Mouse (Mus musculus): ENCODE data around the gene Arhgef25. TPM values are rescaled to one million over a fixed set of nuclear protein-coding genes. Genes with fewer than 3 reads are reported as not detected.

The Arhgef25 gene
- polyA plus RNA-seq, 1 experiment = 31.8 TPM

DNA sequence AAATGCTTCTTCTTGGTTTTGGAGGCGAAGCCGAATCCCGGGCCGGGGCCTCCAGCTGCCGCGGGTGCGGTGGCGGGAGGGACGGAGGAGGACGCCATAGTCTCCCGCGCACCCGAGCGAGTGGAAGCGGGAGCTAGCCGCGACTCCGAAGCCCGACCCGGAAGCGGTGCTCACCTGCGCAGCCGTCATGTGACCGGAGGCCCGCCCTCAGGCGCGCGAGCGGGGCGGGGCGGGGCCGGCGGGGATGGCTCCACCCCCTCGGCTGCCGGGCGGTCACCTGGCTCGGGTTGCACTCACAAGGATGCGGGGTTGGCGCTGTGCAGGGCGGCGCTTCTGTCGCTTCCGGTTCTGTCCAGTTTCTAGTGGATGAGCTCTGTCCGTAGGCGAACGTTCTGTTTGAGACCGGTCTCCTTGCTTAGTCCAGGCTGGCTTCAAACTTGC lies 21.6 kb upstream of the Arhgef25 start, which contains the start of gene Pip4k2c:
Pip4k2c (minus strand) TSS at position 172 of the 441 bp plus-strand sequence.
- peak; percentile 90 for TF ChIP-seq USF1 (IDR thresholded peaks at IDR 0.05; ENCODE audit: low read depth)
- TF ChIP-seq MAX (IDR thresholded peaks at IDR 0.05) = no peak
- H3ac ChIP-seq (ENCODE audit: control insufficient read depth, insufficient read length, low read depth) = peak within 1 kb of the TSS; percentile 59
- peak within 1 kb of the TSS; percentile 84 for H3K4me3 ChIP-seq (ENCODE audit: insufficient read depth, poor library complexity, severe bottlenecking)
- peaks cover 25% of the 10 kb centered on the region for H3K79me2 ChIP-seq (ENCODE audit: control insufficient read depth, insufficient read depth)
- peaks cover 18% of the 10 kb centered on the region for H3K36me3 ChIP-seq (ENCODE audit: control insufficient read depth, insufficient read depth)
- no peaks in the 10 kb centered on the region for H3K27me3 ChIP-seq (ENCODE audit: control insufficient read depth, insufficient read depth, insufficient read length)
- H3K79me3 ChIP-seq (ENCODE audit: low read depth) = peaks cover 2% of the 10 kb centered on the region

DNA sequence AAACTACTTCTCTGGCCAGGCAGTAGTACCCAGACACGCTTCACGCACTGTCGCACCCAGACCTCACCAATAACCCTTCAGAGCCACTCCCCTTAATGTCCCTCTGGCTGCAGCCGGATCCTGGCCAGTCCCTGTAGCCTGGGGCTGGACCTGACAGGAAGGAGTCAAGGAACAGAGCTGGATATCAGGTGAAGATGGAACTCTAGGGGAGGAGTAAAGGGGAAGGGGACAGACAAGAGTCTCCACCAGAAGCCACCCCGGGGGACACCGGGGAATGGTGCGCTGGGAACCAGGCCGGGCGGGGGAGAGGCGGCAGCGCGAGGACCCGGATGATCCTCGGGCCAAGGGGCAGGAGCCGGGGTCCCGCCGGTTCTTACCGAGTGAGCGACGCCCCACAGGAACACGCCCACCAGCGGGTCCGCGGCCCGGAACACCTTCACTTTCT lies 21.1 kb upstream of the Arhgef25 start:
- H3K4me3 ChIP-seq (ENCODE audit: insufficient read depth, poor library complexity, severe bottlenecking) = peak overlapping the region; percentile 84
- TF ChIP-seq USF1 (IDR thresholded peaks at IDR 0.05; ENCODE audit: low read depth) = no peak
- TF ChIP-seq MYOD1 (IDR thresholded peaks at IDR 0.05; ENCODE audit: control insufficient read depth, insufficient read length, low read depth) = no peak
- TF ChIP-seq CEBPB (IDR thresholded peaks at IDR 0.05; ENCODE audit: low read depth) = no peak
- TF ChIP-seq CTCF (IDR thresholded peaks at IDR 0.05; ENCODE audit: control insufficient read depth, insufficient read depth, insufficient read length) = no peak
- TF ChIP-seq MYOG (IDR thresholded peaks at IDR 0.05; ENCODE audit: control insufficient read depth, extremely low read depth, insufficient read length) = no peak
- no peak for TF ChIP-seq FOSL1 (IDR thresholded peaks at IDR 0.05; ENCODE audit: insufficient read depth, low read length, poor library complexity, severe bottlenecking)
- TF ChIP-seq MAX (IDR thresholded peaks at IDR 0.05) = no peak
- H3K36me3 ChIP-seq (ENCODE audit: control insufficient read depth, insufficient read depth) = peaks cover 23% of the 10 kb centered on the region
- H3K27me3 ChIP-seq (ENCODE audit: control insufficient read depth, insufficient read depth, insufficient read length) = no peaks in the 10 kb centered on the region
- H3K79me3 ChIP-seq (ENCODE audit: low read depth) = peaks cover 2% of the 10 kb centered on the region
- peaks cover 25% of the 10 kb centered on the region for H3K79me2 ChIP-seq (ENCODE audit: control insufficient read depth, insufficient read depth)
- H3ac ChIP-seq (ENCODE audit: control insufficient read depth, insufficient read length, low read depth) = peak overlapping the region; percentile 59

DNA sequence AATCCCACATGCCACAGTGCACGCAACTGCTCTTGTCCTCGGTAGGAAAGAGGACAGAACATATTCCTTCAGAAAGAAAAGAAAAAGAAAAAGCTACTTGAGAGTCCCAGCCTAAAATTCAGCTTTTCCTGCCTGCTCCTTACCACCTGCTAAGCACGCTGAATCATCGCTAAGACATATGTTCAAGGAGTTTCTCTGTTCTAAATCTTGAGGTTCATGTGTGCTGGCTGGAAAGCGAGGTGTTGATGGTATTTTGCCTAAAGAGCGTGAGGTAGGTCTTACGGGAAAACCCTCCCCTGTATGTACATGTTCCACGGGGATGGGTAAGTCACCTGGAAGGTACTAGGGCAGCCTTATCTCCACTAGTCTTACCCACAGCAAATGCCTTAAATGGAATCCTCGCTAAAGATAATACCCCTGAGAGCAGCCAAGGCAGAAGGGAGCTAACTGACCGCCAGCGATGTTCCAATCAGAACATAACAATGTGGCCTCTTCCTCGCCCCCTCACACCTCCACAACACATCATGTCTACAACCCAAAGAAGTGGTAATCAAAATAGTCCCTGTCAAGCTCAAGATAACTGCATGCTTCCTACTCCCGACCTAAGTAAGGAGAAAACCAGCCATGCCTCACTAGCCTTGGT lies 20.2 kb upstream of the Arhgef25 start:
- Histone ChIP-seq H3K27me3 (ENCODE audit: control insufficient read depth, insufficient read depth, insufficient read length) (no peaks in the 10 kb centered on the region), H3K79me3 (ENCODE audit: low read depth) (peaks cover 2% of the 10 kb centered on the region), H3K79me2 (ENCODE audit: control insufficient read depth, insufficient read depth) (peaks cover 25% of the 10 kb centered on the region), H3ac (ENCODE audit: control insufficient read depth, insufficient read length, low read depth) (no peak overlapping the region), H3K36me3 (ENCODE audit: control insufficient read depth, insufficient read depth) (peaks cover 32% of the 10 kb centered on the region), H3K4me3 (ENCODE audit: insufficient read depth, poor library complexity, severe bottlenecking) (peak overlapping the region; percentile 84)
- TF ChIP-seq MAX (IDR thresholded peaks at IDR 0.05) (no peak), MYOG (IDR thresholded peaks at IDR 0.05; ENCODE audit: control insufficient read depth, extremely low read depth, insufficient read length) (no peak), CTCF (IDR thresholded peaks at IDR 0.05; ENCODE audit: control insufficient read depth, insufficient read depth, insufficient read length) (no peak), CEBPB (IDR thresholded peaks at IDR 0.05; ENCODE audit: low read depth) (no peak), MYOD1 (IDR thresholded peaks at IDR 0.05; ENCODE audit: control insufficient read depth, insufficient read length, low read depth) (no peak), USF1 (IDR thresholded peaks at IDR 0.05; ENCODE audit: low read depth) (no peak), FOSL1 (IDR thresholded peaks at IDR 0.05; ENCODE audit: insufficient read depth, low read length, poor library complexity, severe bottlenecking) (no peak)

DNA sequence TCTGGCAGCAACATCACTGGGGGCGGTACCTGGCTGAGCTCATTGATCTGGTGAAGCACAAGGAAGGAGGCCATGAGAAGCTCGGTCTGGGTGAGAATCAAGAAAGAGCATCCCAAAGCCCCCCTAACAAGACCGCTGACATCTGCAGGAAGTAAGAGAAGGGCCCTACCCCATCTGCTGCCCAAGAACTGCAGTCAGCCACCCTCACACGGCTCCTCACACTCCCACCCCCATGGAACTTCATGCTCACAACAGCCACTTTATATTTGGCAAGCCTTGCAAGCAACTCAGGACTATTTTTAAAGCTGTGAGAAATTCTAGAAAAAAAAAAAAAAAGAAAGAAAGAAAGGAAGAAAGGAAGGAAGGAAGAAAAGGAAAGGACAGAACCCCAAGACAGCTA lies 19.0 kb upstream of the Arhgef25 start:
- Histone ChIP-seq H3K4me3 (ENCODE audit: insufficient read depth, poor library complexity, severe bottlenecking) (no peak overlapping the region), H3K27me3 (ENCODE audit: control insufficient read depth, insufficient read depth, insufficient read length) (no peaks in the 10 kb centered on the region), H3K36me3 (ENCODE audit: control insufficient read depth, insufficient read depth) (peaks cover 40% of the 10 kb centered on the region), H3K79me3 (ENCODE audit: low read depth) (peaks cover 2% of the 10 kb centered on the region), H3K79me2 (ENCODE audit: control insufficient read depth, insufficient read depth) (peaks cover 25% of the 10 kb centered on the region), H3ac (ENCODE audit: control insufficient read depth, insufficient read length, low read depth) (no peak overlapping the region)
- no peak for TF ChIP-seq CEBPB (IDR thresholded peaks at IDR 0.05; ENCODE audit: low read depth)
- TF ChIP-seq MYOG (IDR thresholded peaks at IDR 0.05; ENCODE audit: control insufficient read depth, extremely low read depth, insufficient read length) = no peak
- TF ChIP-seq MAX (IDR thresholded peaks at IDR 0.05) = no peak
- TF ChIP-seq USF1 (IDR thresholded peaks at IDR 0.05; ENCODE audit: low read depth) = no peak
- TF ChIP-seq CTCF (IDR thresholded peaks at IDR 0.05; ENCODE audit: control insufficient read depth, insufficient read depth, insufficient read length) = no peak
- TF ChIP-seq FOSL1 (IDR thresholded peaks at IDR 0.05; ENCODE audit: insufficient read depth, low read length, poor library complexity, severe bottlenecking) = no peak
- TF ChIP-seq MYOD1 (IDR thresholded peaks at IDR 0.05; ENCODE audit: control insufficient read depth, insufficient read length, low read depth) = no peak

DNA sequence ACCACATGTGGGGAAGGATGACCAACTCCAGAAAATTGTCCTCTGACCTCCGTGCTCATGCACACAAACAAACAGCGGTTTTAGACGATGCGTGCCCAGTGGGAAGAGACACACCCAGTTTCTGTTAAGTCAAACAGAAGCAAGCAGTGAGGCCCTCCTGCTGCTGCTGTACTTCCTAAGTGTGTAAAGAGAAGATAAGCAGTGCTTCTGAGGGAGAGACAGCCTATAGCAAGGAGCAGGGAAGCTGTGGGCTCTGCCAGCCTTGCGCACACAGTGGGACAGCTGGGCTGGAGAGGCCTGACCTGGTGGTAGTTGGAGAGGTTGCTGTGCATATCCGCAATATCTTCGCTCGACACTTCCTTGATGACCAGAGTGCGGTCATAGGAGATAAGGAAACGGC lies 15.5 kb upstream of the Arhgef25 start:
- H3ac ChIP-seq (ENCODE audit: control insufficient read depth, insufficient read length, low read depth) = no peak overlapping the region
- H3K27me3 ChIP-seq (ENCODE audit: control insufficient read depth, insufficient read depth, insufficient read length) = no peaks in the 10 kb centered on the region
- H3K79me2 ChIP-seq (ENCODE audit: control insufficient read depth, insufficient read depth) = peaks cover 16% of the 10 kb centered on the region
- peaks cover 2% of the 10 kb centered on the region for H3K79me3 ChIP-seq (ENCODE audit: low read depth)
- no peak overlapping the region for H3K4me3 ChIP-seq (ENCODE audit: insufficient read depth, poor library complexity, severe bottlenecking)
- TF ChIP-seq MYOG (IDR thresholded peaks at IDR 0.05; ENCODE audit: control insufficient read depth, extremely low read depth, insufficient read length) = no peak
- TF ChIP-seq MYOD1 (IDR thresholded peaks at IDR 0.05; ENCODE audit: control insufficient read depth, insufficient read length, low read depth) = no peak
- no peak for TF ChIP-seq CEBPB (IDR thresholded peaks at IDR 0.05; ENCODE audit: low read depth)
- no peak for TF ChIP-seq USF1 (IDR thresholded peaks at IDR 0.05; ENCODE audit: low read depth)
- no peak for TF ChIP-seq FOSL1 (IDR thresholded peaks at IDR 0.05; ENCODE audit: insufficient read depth, low read length, poor library complexity, severe bottlenecking)
- H3K36me3 ChIP-seq (ENCODE audit: control insufficient read depth, insufficient read depth) = peaks cover 56% of the 10 kb centered on the region

DNA sequence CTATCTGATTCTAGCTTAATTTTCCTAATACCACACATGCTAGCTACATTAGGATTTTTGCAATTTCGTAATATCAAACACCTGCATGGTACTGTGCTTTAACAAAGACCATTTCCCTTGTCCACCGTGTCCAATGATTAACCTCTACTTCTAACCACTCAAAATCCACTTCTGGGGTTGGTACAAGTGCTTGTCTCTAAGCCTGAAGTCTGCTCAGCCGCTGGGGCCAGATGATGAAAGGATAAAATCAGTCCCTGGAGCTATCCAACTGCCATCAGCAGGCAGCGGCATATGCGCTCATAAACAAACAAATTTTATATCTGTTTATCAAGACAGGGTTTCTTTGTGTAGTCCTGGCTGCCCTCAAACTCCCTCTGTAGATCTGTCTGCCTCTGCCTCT lies 14.7 kb upstream of the Arhgef25 start:
- peaks cover 8% of the 10 kb centered on the region for H3K79me2 ChIP-seq (ENCODE audit: control insufficient read depth, insufficient read depth)
- no peaks in the 10 kb centered on the region for H3K27me3 ChIP-seq (ENCODE audit: control insufficient read depth, insufficient read depth, insufficient read length)
- no peak overlapping the region for H3K4me3 ChIP-seq (ENCODE audit: insufficient read depth, poor library complexity, severe bottlenecking)
- peaks cover 2% of the 10 kb centered on the region for H3K79me3 ChIP-seq (ENCODE audit: low read depth)
- no peak overlapping the region for H3ac ChIP-seq (ENCODE audit: control insufficient read depth, insufficient read length, low read depth)
- peaks cover 57% of the 10 kb centered on the region for H3K36me3 ChIP-seq (ENCODE audit: control insufficient read depth, insufficient read depth)
- TF ChIP-seq MYOG (IDR thresholded peaks at IDR 0.05; ENCODE audit: control insufficient read depth, extremely low read depth, insufficient read length) = no peak
- no peak for TF ChIP-seq USF1 (IDR thresholded peaks at IDR 0.05; ENCODE audit: low read depth)
- TF ChIP-seq CTCF (IDR thresholded peaks at IDR 0.05; ENCODE audit: control insufficient read depth, insufficient read depth, insufficient read length) = no peak
- TF ChIP-seq CEBPB (IDR thresholded peaks at IDR 0.05; ENCODE audit: low read depth) = no peak
- TF ChIP-seq MYOD1 (IDR thresholded peaks at IDR 0.05; ENCODE audit: control insufficient read depth, insufficient read length, low read depth) = no peak
- TF ChIP-seq FOSL1 (IDR thresholded peaks at IDR 0.05; ENCODE audit: insufficient read depth, low read length, poor library complexity, severe bottlenecking) = no peak
